Mouse (Mus musculus) heart, embryonic 14.5 days (tissue): ENCODE measurements around the gene Auh. TPM values are rescaled to one million over a fixed set of nuclear protein-coding genes. Genes with fewer than 3 reads are reported as not detected.

Experiments used
- ATAC-seq: fragments of 200-750 bp; cut with Nextera tagmentation; 2 replicates; pipeline ENCODE4 v1.8.0; 2017; ENCODE audit warnings: low read depth, moderate TSS enrichment; ENCODE audit not compliant: insufficient number of reproducible peaks, insufficient read depth, low FRiP score
- H3K27ac ChIP-seq, 2 experiments: fragments of 200-500 bp in 1 of 2; fragments of 300-500 bp in 1 of 2; sonication (generic) in 1 of 2; replicated peaks in 1 of 2; 2 replicates each; pipeline ENCODE4 v1.5.1; 2012 to 2014; ENCODE audit warnings: low read depth in 2 of 2, low read length in 2 of 2, control low read depth in 1 of 2, mild to moderate bottlenecking in 1 of 2, mixed read lengths in 1 of 2; ENCODE audit not compliant: control insufficient read depth in 1 of 2, insufficient read depth in 1 of 2
- H3K27me3 ChIP-seq: fragments of 300-500 bp; sonication (generic); 2 replicates; pipeline ENCODE4 v1.6.1; 2014; ENCODE audit warnings: mild to moderate bottlenecking, low read length, control low read depth; ENCODE audit not compliant: control insufficient read depth, insufficient read depth
- H3K36me3 ChIP-seq: fragments of 300-500 bp; sonication (generic); 2 replicates; pipeline ENCODE4 v1.6.1; 2014; ENCODE audit warnings: mild to moderate bottlenecking, control low read depth, low read length, mixed read lengths; ENCODE audit not compliant: control insufficient read depth, insufficient read depth
- H3K4me1 ChIP-seq, 2 experiments: fragments of 200-500 bp in 1 of 2; fragments of 300-500 bp in 1 of 2; sonication (generic) in 1 of 2; 2 replicates each; pipeline ENCODE4 v1.6.1; 2012 to 2014; ENCODE audit warnings: low read length in 2 of 2, control low read depth in 1 of 2, mixed read lengths in 1 of 2; ENCODE audit not compliant: control insufficient read depth in 2 of 2, insufficient read depth in 2 of 2
- H3K4me2 ChIP-seq: fragments of 300-500 bp; sonication (generic); 2 replicates; pipeline ENCODE4 v1.6.1; 2014; ENCODE audit warnings: mild to moderate bottlenecking, low read length
- H3K4me3 ChIP-seq, 2 experiments: fragments of 200-500 bp in 1 of 2; fragments of 300-500 bp in 1 of 2; sonication (generic) in 1 of 2; 2 replicates each; pipeline ENCODE4 v1.5.1; 2012 to 2014; ENCODE audit warnings: low read length in 2 of 2, mild to moderate bottlenecking in 2 of 2, control low read depth in 1 of 2, low read depth in 1 of 2, moderate library complexity in 1 of 2; ENCODE audit not compliant: control insufficient read depth in 1 of 2, insufficient read depth in 1 of 2
- H3K9ac ChIP-seq: fragments of 300-500 bp; sonication (generic); 2 replicates; pipeline ENCODE4 v1.6.1; 2014; ENCODE audit warnings: mild to moderate bottlenecking, low read length
- H3K9me3 ChIP-seq: fragments of 300-500 bp; sonication (generic); 2 replicates; pipeline ENCODE4 v1.6.1; 2016; ENCODE audit warnings: low read length, control low read depth; ENCODE audit not compliant: control insufficient read depth
- WGBS: fragments of 180-500 bp; shearing (Covaris S2); extraction: QIAGEN DNeasy Blood & Tissue Kit; methylation state at CpG from one replicate; pipeline ENCODE4 v1.1.7; 2014; 5-methylcytosine and 5-hydroxymethylcytosine counted together
- polyA plus RNA-seq: library from polyadenylated mRNA; unstranded; fragments of >200 nt; fragmentation: Nextera tagmentation; extraction: Ambion mirVana; gene quantifications from 2 replicates; pipeline ENCODE4 v1.2.1, GENCODE M21; 2014

The Auh gene
- polyA plus RNA-seq, 1 experiment from 2014 or later, result 56.4 TPM

GRCm38 (mm10) chr13:52824754-52825153, 104.7 kb downstream of the Auh start:
- no peak for ATAC-seq
- Histone ChIP-seq H3K36me3 (no peaks in the 10 kb centered on the region), H3K27me3 (no peaks in the 10 kb centered on the region), H3K4me2 (no peak overlapping the region), H3K9me3 (no peaks in the 10 kb centered on the region), H3K4me1 (peaks cover 29 to 46% of the 10 kb centered on the region in 2 experiments), H3K4me3 (no peak overlapping the region), H3K9ac (no peak overlapping the region), H3K27ac (no peak overlapping the region)
- WGBS, result 62% methylated on average over 9 of the region's 9 CpGs

DNA sequence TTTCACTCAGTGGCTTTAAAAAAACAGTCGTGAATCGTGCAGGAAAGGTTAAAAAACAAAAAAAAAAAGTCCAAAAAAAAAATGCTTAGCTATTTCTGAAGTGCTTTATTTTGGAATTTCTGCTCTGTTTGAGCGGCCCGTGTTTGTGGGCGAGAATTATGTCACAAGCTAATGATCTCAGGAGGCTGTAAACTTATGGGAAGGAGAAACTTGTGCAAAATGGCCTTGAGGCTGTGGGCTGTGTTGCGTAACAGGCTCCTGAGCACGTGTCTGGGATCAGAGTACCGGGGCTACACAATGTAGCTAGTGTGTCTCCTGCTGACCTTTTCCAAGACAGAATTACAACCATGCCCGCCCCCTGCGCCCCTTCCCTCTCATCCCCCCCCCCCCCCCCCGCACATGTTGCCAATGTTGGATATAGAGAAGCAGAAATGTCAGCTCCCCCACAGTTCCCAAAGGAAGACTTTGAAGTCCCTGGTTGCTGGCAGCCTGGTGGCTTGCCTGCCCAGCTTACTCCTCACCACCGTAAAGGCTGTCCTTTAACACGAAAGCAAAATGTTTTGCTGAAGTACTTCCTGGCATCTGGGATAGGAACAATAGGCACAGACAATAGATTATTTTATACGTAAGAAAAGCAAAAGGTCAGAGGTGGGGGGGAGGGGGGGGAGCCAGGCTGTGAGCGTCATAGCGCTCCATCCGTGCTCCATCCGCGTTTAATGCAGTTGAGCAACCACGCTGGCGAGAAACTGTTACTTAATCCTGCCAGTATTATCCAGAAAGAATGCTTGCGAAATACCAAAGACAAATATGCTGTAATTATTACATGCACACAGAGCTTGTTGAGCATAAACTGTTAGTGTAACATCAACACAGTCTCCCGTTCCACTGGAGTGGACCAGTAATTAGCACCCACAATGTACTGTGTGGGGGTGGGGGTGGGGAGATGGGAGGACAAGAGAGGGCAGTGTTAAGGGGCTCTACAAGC, 107.0 kb downstream of the Auh start:
- Histone ChIP-seq H3K27me3 (no peaks in the 10 kb centered on the region), H3K4me2 (peak overlapping the region; percentile 19; the same call in 1 of the 2 replicates), H3K36me3 (no peaks in the 10 kb centered on the region), H3K9ac (peak overlapping the region; percentile 34; the same call in 1 of the 2 replicates), H3K9me3 (no peaks in the 10 kb centered on the region), H3K4me1 (peaks cover 44 to 56% of the 10 kb centered on the region in 2 experiments), H3K4me3 (no peak overlapping the region), H3K27ac (peak overlapping the region in 1 of 2 experiments; percentile 61; a peak in 2 of 4 replicates)
- WGBS, result 51% methylated on average over 22 of the region's 23 CpGs
- no peak for ATAC-seq

- ATAC-seq, result 0 out of 2 replicates have a peak, but pooled peaks have one; percentile 29
- Histone ChIP-seq H3K27ac (peak overlapping the region; percentile 54 to 61; a peak in 3 of 4 replicates), H3K9me3 (no peaks in the 10 kb centered on the region), H3K4me3 (no peak overlapping the region), H3K9ac (peak overlapping the region; percentile 34; the same call in 1 of the 2 replicates), H3K36me3 (no peaks in the 10 kb centered on the region), H3K27me3 (no peaks in the 10 kb centered on the region), H3K4me1 (peaks cover 46 to 59% of the 10 kb centered on the region in 2 experiments), H3K4me2 (0 out of 2 replicates have a peak overlapping the region, but pooled peaks have one; percentile 11)
- 24% methylated on average over 9 of the region's 9 CpGs for WGBS
These were observed 107.9 kb downstream of the Auh start for GRCm38 (mm10) chr13:52821571-52821970.

- WGBS, result 62% methylated on average over 4 of the region's 4 CpGs
- Histone ChIP-seq H3K9ac (no peak overlapping the region), H3K27me3 (no peaks in the 10 kb centered on the region), H3K27ac (no peak overlapping the region), H3K9me3 (no peaks in the 10 kb centered on the region), H3K4me3 (no peak overlapping the region), H3K36me3 (no peaks in the 10 kb centered on the region), H3K4me2 (no peak overlapping the region), H3K4me1 (peaks cover 46 to 57% of the 10 kb centered on the region in 2 experiments)
- ATAC-seq, result no peak
These were observed 109.6 kb downstream of the Auh start for GRCm38 (mm10) chr13:52819901-52820300.

DNA sequence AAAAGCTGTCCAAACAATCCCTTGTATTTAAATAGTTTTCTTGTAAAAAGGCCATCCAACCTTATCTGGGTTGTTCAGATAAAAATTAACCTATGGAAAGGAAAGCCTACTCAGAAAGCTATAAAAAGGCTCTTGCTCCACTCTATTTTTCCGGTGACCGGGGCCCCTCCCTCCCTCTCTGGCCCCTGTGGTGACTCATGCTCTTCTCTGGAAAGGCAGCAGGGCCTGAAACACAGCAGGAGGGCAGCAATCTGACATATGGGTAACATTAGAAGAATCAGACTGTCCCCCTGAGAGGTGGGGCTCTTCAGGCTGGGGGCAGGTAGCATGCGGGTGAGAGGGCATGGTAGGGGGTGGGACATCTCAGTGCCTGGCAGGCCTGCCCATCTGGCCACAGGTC, 110.7 kb downstream of the Auh start:
- H3K4me1 ChIP-seq, result peaks cover 44 to 55% of the 10 kb centered on the region in 2 experiments
- no peaks in the 10 kb centered on the region for H3K27me3 ChIP-seq
- H3K9ac ChIP-seq, result peak overlapping the region; percentile 56
- WGBS, result 1% methylated on average over 3 of the region's 3 CpGs
- peak; percentile 72 for ATAC-seq
- no peak overlapping the region for H3K4me3 ChIP-seq
- H3K36me3 ChIP-seq, result no peaks in the 10 kb centered on the region
- H3K9me3 ChIP-seq, result no peaks in the 10 kb centered on the region
- peak overlapping the region; percentile 51 for H3K4me2 ChIP-seq
- H3K27ac ChIP-seq, result peak overlapping the region; percentile 88 to 90

- no peaks in the 10 kb centered on the region for H3K9me3 ChIP-seq
- H3K27me3 ChIP-seq, result no peaks in the 10 kb centered on the region
- peak overlapping the region; percentile 51 for H3K4me2 ChIP-seq
- peak overlapping the region; percentile 56 for H3K9ac ChIP-seq
- H3K4me3 ChIP-seq, result no peak overlapping the region
- no peaks in the 10 kb centered on the region for H3K36me3 ChIP-seq
- H3K27ac ChIP-seq, result peak overlapping the region; percentile 88 to 90
- WGBS, result 18% methylated on average over 6 of the region's 6 CpGs
- peaks cover 44 to 54% of the 10 kb centered on the region in 2 experiments for H3K4me1 ChIP-seq
- ATAC-seq, result no peak
These were observed 111.4 kb downstream of the Auh start for GRCm38 (mm10) chr13:52817991-52818491.

DNA sequence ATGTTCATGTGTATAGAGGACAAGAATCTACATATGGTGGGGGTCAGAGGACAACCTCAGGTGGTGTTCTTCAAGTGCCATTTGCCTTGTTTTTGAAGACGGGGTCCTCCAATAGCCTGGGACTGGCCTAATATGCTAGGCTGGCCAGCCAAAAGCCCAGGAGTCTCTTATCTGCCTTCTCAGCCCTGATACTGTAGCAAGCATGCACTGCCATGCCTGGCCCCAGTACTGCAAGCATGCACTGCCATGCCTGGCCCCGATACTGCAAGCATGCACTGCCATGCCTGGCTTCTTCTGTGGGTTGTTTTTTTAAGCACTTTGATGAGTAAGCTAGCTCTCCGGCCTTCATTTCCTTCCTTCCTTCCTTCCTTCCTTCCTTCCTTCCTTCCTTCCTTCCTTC, 115.7 kb downstream of the Auh start:
- no peak overlapping the region for H3K9ac ChIP-seq
- WGBS, result 57% methylated on average over 3 of the region's 3 CpGs
- H3K27me3 ChIP-seq, result no peaks in the 10 kb centered on the region
- no peaks in the 10 kb centered on the region for H3K36me3 ChIP-seq
- no peak overlapping the region for H3K27ac ChIP-seq
- H3K4me2 ChIP-seq, result no peak overlapping the region
- no peak for ATAC-seq
- H3K4me1 ChIP-seq, result peaks cover 10 to 15% of the 10 kb centered on the region in 2 experiments
- H3K9me3 ChIP-seq, result no peaks in the 10 kb centered on the region
- no peak overlapping the region for H3K4me3 ChIP-seq
